Mouse (Mus musculus) adrenal gland, postnatal 14 days (tissue): ENCODE data around the gene Retreg2. TPM values are rescaled to one million over a fixed set of nuclear protein-coding genes. Genes with fewer than 3 reads are reported as not detected.

ENCODE experiments used
- DNase-seq: peaks from one replicate; pipeline ENCODE4 v3.0.0; 2021; ENCODE audit warnings: mixed read lengths
- long read RNA-seq, 2 experiments: library from polyadenylated mRNA; stranded (forward); transcript quantifications; one replicate each; pipeline ENCODE4 v2.0.0; 2021
- total RNA-seq: library from RNA; stranded (reverse); gene quantifications from 2 replicates; pipeline ENCODE4 v1.2.3, GENCODE M21; 2021

Retreg2 gene
- total RNA-seq: 74.1 and 78.4 TPM in 2 replicates
- long read RNA-seq, experiment 1, transcript Retreg2-208 (10 exons, 2,438 nt): minor isoform, 22 of 111 reads
- long read RNA-seq, experiment 1, transcript Retreg2-201 (9 exons, 2,561 nt): major isoform, 64 of 111 reads
- long read RNA-seq, experiment 1, partial matches to known transcripts: 14 of 111 reads
- long read RNA-seq, experiment 1, other reads (novel, unspliced or antisense): 10 of 111 reads
- long read RNA-seq, experiment 2, transcript Retreg2-208 (10 exons, 2,438 nt): minor isoform, 17 of 62 reads
- long read RNA-seq, experiment 2, transcript Retreg2-201 (9 exons, 2,561 nt): major isoform, 32 of 62 reads
- long read RNA-seq, experiment 2, partial matches to known transcripts: 6 of 62 reads
- long read RNA-seq, experiment 2, other reads (novel, unspliced or antisense): 5 of 62 reads

- peak; percentile 98 for DNase-seq
These were observed at the start of gene Retreg2, which contains the start of gene Cnppd1 for GRCm38 (mm10) chr1:75142301-75143261. TSS of gene Retreg2 (plus strand) at chr1:75142778. TSS of gene Cnppd1 (minus strand) at chr1:75142711.

GRCm38 (mm10) chr1:75122211-75122610 is 20.4 kb upstream of the Retreg2 start:
- no peak for DNase-seq

GRCm38 (mm10) chr1:75124346-75125321 is 17.9 kb upstream of the Retreg2 start, which contains the start of gene Nhej1:
TSS of gene Nhej1 (minus strand) at chr1:75125200.
- peak; percentile 96 for DNase-seq

- no peak for DNase-seq
These were observed 17.2 kb upstream of the Retreg2 start for GRCm38 (mm10) chr1:75125418-75125817.

GRCm38 (mm10) chr1:75128641-75129040 is 13.9 kb upstream of the Retreg2 start:
- no peak for DNase-seq

- DNase-seq: no peak
These were observed 9.0 kb upstream of the Retreg2 start, which contains the start of gene Slc23a3 for GRCm38 (mm10) chr1:75133421-75134207. TSS of gene Slc23a3 (minus strand) at chr1:75133890.

- no peak for DNase-seq
These were observed 6.3 kb upstream of the Retreg2 start for GRCm38 (mm10) chr1:75136293-75136692.

- DNase-seq: no peak
These were observed 5.8 kb upstream of the Retreg2 start for GRCm38 (mm10) chr1:75136730-75137129.

GRCm38 (mm10) chr1:75138448-75138847 is 4.1 kb upstream of the Retreg2 start:
- DNase-seq: no peak

GRCm38 (mm10) chr1:75140601-75141190 is 1.9 kb upstream of the Retreg2 start:
- peak; percentile 36 for DNase-seq

GRCm38 (mm10) chr1:75141486-75142190 is 940 bp upstream of the Retreg2 start:
- peak; percentile 83 for DNase-seq

- DNase-seq: no peak
These were observed 3.0 kb downstream of the Retreg2 start for GRCm38 (mm10) chr1:75145589-75145988.

- DNase-seq: no peak
These were observed 5.0 kb downstream of the Retreg2 start for GRCm38 (mm10) chr1:75147411-75148135.

GRCm38 (mm10) chr1:75148727-75149126 is 6.1 kb downstream of the Retreg2 start:
- no peak for DNase-seq

- DNase-seq: no peak
These were observed 13.3 kb downstream of the Retreg2 start for GRCm38 (mm10) chr1:75155837-75156236.

- no peak for DNase-seq
These were observed 16.4 kb downstream of the Retreg2 start for GRCm38 (mm10) chr1:75158990-75159389.

- DNase-seq: no peak
These were observed 17.1 kb downstream of the Retreg2 start for GRCm38 (mm10) chr1:75159540-75160255.

- DNase-seq: no peak
These were observed 17.7 kb downstream of the Retreg2 start for GRCm38 (mm10) chr1:75160256-75160617.
